Mouse (Mus musculus) forebrain, postnatal 0 days (tissue): Measurements from ENCODE around the gene Taf12. TPM values are rescaled to one million over a fixed set of nuclear protein-coding genes. Genes with fewer than 3 reads are reported as not detected.
"Not testable (repeated sequence)": the region's sequence is repeated elsewhere in the genome, so short reads cannot be mapped to it uniquely, and the experiment has no call there.

Experiments
- ATAC-seq: fragments of 200-750 bp; cut with Nextera tagmentation; 2 replicates; pipeline ENCODE4 v1.8.0; 2017; ENCODE audit warnings: mild to moderate bottlenecking, moderate library complexity
- DNase-seq: peaks from one replicate; pipeline ENCODE4 v3.0.0-alpha.2; 2015
- H3K27ac ChIP-seq: fragments of 300-500 bp; sonication (generic); 2 replicates; pipeline ENCODE4 v1.5.1; 2014; ENCODE audit warnings: low read depth, mild to moderate bottlenecking, antibody characterized with exemption, low read length, moderate library complexity, mixed read lengths
- H3K27me3 ChIP-seq: fragments of 300-500 bp; sonication (generic); 2 replicates; pipeline ENCODE4 v1.6.1; 2014; ENCODE audit warnings: mild to moderate bottlenecking, low read length, mixed read lengths; ENCODE audit not compliant: insufficient read depth
- H3K36me3 ChIP-seq: fragments of 300-500 bp; sonication (generic); 2 replicates; pipeline ENCODE4 v1.6.1; 2014; ENCODE audit warnings: mild to moderate bottlenecking, moderate library complexity; ENCODE audit not compliant: insufficient read depth
- H3K4me1 ChIP-seq: fragments of 300-500 bp; sonication (generic); 2 replicates; pipeline ENCODE4 v1.6.1; 2014; ENCODE audit warnings: antibody characterized with exemption; ENCODE audit not compliant: insufficient read depth
- H3K4me2 ChIP-seq: fragments of 300-500 bp; sonication (generic); 2 replicates; pipeline ENCODE4 v1.6.1; 2014; ENCODE audit warnings: low read depth, mild to moderate bottlenecking, moderate library complexity
- H3K4me3 ChIP-seq: fragments of 300-500 bp; sonication (generic); 2 replicates; pipeline ENCODE4 v1.5.1; 2014; ENCODE audit warnings: low read depth, low read length, mixed read lengths
- H3K9ac ChIP-seq: fragments of 300-500 bp; sonication (generic); 2 replicates; pipeline ENCODE4 v1.6.1; 2014; ENCODE audit warnings: mild to moderate bottlenecking
- H3K9me3 ChIP-seq: fragments of 300-500 bp; sonication (generic); 2 replicates; pipeline ENCODE4 v1.6.1; 2016; ENCODE audit warnings: low read length
- CTCF ChIP-seq: sonication (generic); IDR thresholded peaks from 2 replicates; pipeline ENCODE4 v1.5.1; 2016; ENCODE audit warnings: antibody characterized with exemption, control low read depth, low read depth
- WGBS: fragments of 180-500 bp; shearing (Covaris S2); extraction: QIAGEN DNeasy Blood & Tissue Kit; methylation state at CpG from one replicate; pipeline ENCODE4 v1.1.7; 2014; 5-methylcytosine and 5-hydroxymethylcytosine counted together
- polyA plus RNA-seq: library from polyadenylated mRNA; unstranded; fragments of >200 nt; fragmentation: Nextera tagmentation; extraction: Ambion mirVana; gene quantifications from 2 replicates; pipeline ENCODE4 v1.2.1, GENCODE M21; 2015
- total RNA-seq: library from RNA; depleted of rRNA; stranded (reverse); fragments of >200 nt; gene quantifications from 2 replicates; pipeline ENCODE4 v1.2.3, GENCODE M21; 2014

The Taf12 gene
- total and polyA plus RNA-seq, 2 experiments from 2014 or later: 8.0 to 30.5 TPM

DNA sequence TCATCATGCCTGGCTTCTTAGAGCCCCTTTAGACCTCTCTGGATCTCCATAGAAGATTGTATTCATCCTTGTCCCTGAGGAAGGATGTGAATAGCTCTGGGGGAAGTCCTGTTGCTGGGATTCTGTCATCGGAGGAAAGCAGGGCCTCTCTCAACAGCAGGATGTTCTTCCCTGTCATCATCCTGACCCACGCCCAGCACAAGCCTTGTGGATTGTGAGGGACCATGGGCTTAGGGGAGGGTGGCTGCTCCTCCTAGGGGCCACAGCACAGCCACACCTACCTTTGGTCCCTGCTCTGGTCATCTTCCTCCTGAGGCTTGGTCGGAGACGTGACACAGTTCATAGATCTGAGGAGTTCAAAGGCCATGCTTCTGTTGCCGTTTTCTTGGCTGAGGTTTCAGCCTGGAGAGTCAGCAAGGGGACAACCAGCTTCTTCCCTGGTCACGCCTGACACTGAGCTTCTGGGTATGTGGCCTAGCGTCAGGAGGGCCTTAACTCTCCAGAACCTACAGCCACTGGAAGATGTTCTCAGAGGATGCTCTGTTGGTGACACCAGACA, 19.6 kb downstream of the Taf12 start:
- H3K9me3 ChIP-seq: no peaks in the 10 kb centered on the region
- H3K27me3 ChIP-seq: no peaks in the 10 kb centered on the region
- peaks cover 12% of the 10 kb centered on the region for H3K36me3 ChIP-seq
- no peak for TF ChIP-seq CTCF
- WGBS: 84% methylated on average over 7 of the region's 7 CpGs
- H3K4me1 ChIP-seq: no peaks in the 10 kb centered on the region
- no peak overlapping the region for H3K9ac ChIP-seq
- H3K27ac ChIP-seq: no peak overlapping the region
- no peak for DNase-seq
- no peak overlapping the region for H3K4me3 ChIP-seq
- H3K4me2 ChIP-seq: no peak overlapping the region
- no peak for ATAC-seq

DNA sequence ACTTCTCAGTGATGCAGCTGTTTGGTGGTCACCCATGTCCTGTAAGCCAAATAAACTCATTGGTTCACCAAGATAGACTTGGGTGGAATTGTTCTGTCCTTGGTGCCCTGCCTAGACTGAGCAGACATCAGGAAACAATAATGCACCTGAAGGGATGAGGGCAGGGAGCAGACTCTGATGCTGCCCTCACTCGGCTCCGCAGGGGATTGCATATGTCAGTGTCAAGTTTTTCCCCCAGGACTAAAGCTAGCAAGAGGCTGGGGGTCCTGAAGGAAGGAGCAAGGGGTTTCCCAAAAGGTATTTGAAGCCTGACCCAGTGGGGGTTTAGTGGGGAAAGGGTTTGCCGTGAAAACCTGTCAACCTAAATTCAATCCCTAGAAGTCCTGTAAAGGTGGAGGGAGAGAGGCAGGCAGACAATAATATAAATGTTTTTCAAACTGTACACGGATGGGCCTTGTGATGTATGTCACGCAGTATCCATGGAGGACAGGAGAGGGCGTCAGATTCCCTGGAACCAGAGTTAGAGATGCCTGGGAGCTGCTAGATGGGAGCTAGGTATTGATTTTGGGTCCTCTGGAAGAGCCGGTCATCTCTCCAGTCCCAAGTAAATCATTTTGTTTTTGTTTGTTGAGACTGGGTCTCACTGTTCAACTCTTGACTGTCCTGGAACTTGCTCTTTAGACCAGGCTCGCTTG, 21.7 kb downstream of the Taf12 start:
- WGBS: 46% methylated on average over 8 of the region's 8 CpGs
- Histone ChIP-seq H3K36me3 (peaks cover 12% of the 10 kb centered on the region), H3K4me1 (no peaks in the 10 kb centered on the region), H3K4me3 (no peak overlapping the region), H3K9me3 (no peaks in the 10 kb centered on the region), H3K4me2 (no peak overlapping the region), H3K27ac (no peak overlapping the region), H3K27me3 (no peaks in the 10 kb centered on the region), H3K9ac (no peak overlapping the region)
- ATAC-seq: no peak
- no peak for DNase-seq
- no peak for TF ChIP-seq CTCF

DNA sequence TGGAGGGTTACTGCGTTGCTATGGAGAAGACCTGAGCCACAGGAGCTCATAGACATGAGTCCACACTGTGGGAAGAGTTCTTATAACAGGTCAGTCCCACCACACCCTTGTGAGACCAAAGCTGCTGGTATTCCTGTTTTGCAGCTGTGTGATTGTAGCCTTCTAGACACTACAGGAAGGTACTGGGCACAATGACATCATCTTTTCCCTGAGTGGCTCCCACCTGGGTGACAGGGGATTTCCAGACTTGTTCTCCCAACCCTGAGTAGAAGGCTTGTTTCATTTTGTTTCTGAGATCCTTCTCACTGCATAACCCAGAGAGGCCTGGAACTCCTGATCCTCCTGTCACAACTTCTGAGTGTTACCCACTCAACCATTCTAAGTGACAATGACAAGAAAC, 25.7 kb downstream of the Taf12 start:
- Histone ChIP-seq H3K9me3 (no peaks in the 10 kb centered on the region), H3K4me3 (no peak overlapping the region), H3K9ac (no peak overlapping the region), H3K36me3 (no peaks in the 10 kb centered on the region), H3K4me1 (no peaks in the 10 kb centered on the region), H3K27me3 (no peaks in the 10 kb centered on the region), H3K27ac (no peak overlapping the region), H3K4me2 (no peak overlapping the region)
- 88% methylated on average over 1 of the region's 1 CpGs for WGBS
- TF ChIP-seq CTCF: no peak
- no peak for ATAC-seq
- no peak for DNase-seq

DNA sequence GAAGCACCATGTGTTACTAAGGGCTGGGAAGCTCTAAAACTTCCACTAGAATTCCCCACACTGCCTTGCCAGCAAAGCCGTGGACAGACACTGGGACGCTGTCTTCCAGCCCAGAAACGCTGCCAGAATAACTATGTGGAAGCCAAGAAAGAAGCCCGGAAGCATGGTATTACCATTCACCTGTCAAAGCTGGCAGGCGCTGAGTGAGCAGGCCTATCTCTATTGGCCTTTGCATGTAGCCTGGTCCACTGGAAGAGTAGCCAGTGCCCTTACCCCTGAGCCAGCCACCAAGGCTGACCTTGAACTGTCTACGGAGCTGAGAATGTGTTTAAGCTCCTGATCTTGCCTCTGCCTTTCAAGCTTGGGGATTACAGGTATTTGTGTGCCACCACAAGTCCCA, 27.3 kb downstream of the Taf12 start:
- no peak overlapping the region for H3K9ac ChIP-seq
- H3K9me3 ChIP-seq: no peaks in the 10 kb centered on the region
- H3K4me1 ChIP-seq: no peaks in the 10 kb centered on the region
- no peak overlapping the region for H3K4me2 ChIP-seq
- no peak for DNase-seq
- 70% methylated on average over 6 of the region's 6 CpGs for WGBS
- TF ChIP-seq CTCF: no peak
- no peaks in the 10 kb centered on the region for H3K36me3 ChIP-seq
- no peaks in the 10 kb centered on the region for H3K27me3 ChIP-seq
- no peak for ATAC-seq
- H3K4me3 ChIP-seq: no peak overlapping the region
- H3K27ac ChIP-seq: no peak overlapping the region

DNA sequence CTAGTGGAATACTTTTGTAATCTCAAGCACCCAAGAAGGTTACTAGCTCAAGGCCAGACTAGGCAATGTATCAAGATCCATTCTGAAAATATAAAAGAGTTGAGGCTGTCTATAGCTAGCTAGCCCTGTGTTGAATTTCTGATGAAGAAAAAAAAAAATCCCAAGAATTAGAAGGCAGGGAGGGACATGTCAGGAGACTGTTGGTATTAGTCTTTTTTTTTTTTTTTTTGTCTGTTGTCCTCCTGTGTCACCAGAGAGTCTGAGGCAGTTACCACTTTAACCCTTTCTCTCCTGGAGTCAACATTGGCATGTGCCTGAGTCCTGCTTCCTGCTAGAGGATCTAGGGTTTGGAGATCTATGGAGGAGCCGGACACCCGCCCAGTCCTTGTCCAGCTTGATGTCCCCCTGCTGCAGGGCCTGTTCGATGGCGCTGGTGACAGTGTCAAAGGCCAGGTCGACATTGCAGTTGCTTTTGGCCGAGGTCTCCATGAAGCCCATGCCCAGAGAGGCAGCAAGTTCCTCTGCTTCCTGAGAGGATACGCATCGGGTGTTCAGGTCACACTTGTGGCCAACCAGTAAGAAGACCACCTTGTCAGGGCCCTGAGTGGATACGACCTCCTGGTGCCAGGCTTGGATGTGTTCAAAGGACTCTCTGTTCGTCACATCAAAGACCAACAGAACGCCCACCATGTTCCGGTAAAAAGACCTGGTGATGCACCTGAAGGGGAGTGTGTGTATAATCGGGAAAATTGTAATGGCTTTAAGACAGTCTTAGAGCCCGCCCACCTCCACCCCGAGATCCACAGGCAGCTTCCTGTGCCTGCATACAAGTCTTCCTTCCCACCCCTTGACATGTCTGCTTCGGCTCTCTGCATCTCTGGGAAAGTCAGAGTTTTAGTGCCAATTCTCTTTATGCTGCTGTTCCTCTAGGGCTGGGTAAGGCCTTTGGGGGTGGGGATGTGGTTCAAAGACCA, 28.1 kb downstream of the Taf12 start:
- TF ChIP-seq CTCF: no peak
- H3K4me2 ChIP-seq: peak overlapping the region; percentile 54
- peak overlapping the region; percentile 39 for H3K4me3 ChIP-seq
- H3K27ac ChIP-seq: no peak overlapping the region
- peak overlapping the region; percentile 51; the same call in 1 of the 2 replicates for H3K9ac ChIP-seq
- no peaks in the 10 kb centered on the region for H3K27me3 ChIP-seq
- ATAC-seq (peak; percentile 35; the same call in 1 of the 2 replicates), DNase-seq (no peak)
- H3K36me3 ChIP-seq: no peaks in the 10 kb centered on the region
- WGBS: 62% methylated on average over 16 of the region's 16 CpGs
- no peaks in the 10 kb centered on the region for H3K9me3 ChIP-seq
- H3K4me1 ChIP-seq: no peaks in the 10 kb centered on the region

DNA sequence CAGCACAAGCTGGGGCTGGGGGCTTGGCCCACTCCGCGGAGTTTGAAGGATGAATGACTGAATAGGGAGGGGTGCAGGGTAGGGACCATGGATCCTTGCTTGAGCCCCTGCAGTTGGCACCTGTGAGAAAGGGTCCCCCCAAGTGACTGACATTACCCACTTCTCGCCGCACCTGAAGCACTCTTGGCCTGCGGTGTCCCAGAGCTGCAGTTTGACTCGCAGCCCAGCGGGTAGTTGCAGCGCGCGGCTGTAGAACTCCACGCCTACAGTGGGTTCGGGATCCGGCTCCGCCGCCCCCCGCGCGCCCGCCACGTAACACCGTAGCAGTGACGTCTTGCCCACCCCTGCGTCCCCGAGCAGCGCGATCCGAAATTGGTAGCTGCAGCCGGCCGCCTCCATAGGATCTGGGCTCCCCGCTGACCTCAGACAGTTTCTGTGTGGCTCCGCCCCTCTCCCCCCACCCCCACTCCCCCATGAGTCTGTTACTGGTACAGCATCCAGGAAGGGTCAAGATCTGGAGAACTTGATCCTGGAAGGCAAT, 28.8 kb downstream of the Taf12 start, which contains the start of gene Rab42:
TSS of gene Rab42 (minus strand) at position 447 of the 541 bp plus-strand sequence.
- Histone ChIP-seq H3K4me2 (peak within 1 kb of the TSS; percentile 54), H3K4me3 (peak within 1 kb of the TSS; percentile 39), H3K36me3 (no peaks in the 10 kb centered on the region), H3K9ac (peak within 1 kb of the TSS; percentile 51), H3K27ac (no peak within 1 kb of the TSS), H3K9me3 (no peaks in the 10 kb centered on the region), H3K27me3 (no peaks in the 10 kb centered on the region), H3K4me1 (no peaks in the 10 kb centered on the region)
- ATAC-seq (peak; percentile 86), DNase-seq (peak; percentile 57)
- TF ChIP-seq CTCF: peak; percentile 16; the same call in 1 of the 2 replicates
- WGBS: 2% methylated on average over 31 of the region's 31 CpGs

DNA sequence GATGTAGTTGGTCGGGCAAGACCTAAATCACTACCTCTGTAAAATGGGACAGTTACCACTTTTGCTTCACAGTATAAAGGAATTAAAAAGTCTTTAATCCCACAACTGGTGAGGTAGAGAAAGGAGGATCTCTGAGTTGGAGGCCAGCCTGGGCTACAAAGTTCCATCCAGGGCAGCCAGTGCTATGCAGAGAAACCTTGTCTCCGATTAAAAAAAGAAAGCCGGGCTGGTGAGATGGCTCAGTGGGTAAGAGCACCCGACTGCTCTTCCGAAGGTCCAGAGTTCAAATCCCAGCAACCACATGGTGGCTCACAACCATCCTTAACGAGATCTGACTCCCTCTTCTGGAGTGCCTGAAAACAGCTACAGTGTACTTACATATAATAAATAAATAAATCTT, 29.3 kb downstream of the Taf12 start:
- not testable (repeated sequence) for H3K4me1 ChIP-seq, H3K27me3 ChIP-seq, DNase-seq, H3K27ac ChIP-seq, ATAC-seq, H3K9me3 ChIP-seq, H3K36me3 ChIP-seq
- peak overlapping the region; percentile 54 for H3K4me2 ChIP-seq
- WGBS: 46% methylated on average over 6 of the region's 6 CpGs
- H3K9ac ChIP-seq: peak overlapping the region; percentile 51; the same call in 1 of the 2 replicates
- peak overlapping the region; percentile 39 for H3K4me3 ChIP-seq
